Mouse (Mus musculus) heart, postnatal 0 days (tissue): Measurements from ENCODE around the gene Ptprj.
A peak's percentile ranks its signal among the peaks of the same experiment; 100 is the strongest.

ENCODE experiments used
- CTCF ChIP-seq: IDR thresholded peaks from 2 replicates; pipeline ENCODE4 v1.5.1; 2016; ENCODE audit warnings: antibody characterized with exemption, control low read depth, low read depth
- EP300 ChIP-seq: IDR thresholded peaks from 2 replicates; pipeline ENCODE4 v1.6.1; 2016; ENCODE audit warnings: antibody characterized with exemption, low read depth

DNA sequence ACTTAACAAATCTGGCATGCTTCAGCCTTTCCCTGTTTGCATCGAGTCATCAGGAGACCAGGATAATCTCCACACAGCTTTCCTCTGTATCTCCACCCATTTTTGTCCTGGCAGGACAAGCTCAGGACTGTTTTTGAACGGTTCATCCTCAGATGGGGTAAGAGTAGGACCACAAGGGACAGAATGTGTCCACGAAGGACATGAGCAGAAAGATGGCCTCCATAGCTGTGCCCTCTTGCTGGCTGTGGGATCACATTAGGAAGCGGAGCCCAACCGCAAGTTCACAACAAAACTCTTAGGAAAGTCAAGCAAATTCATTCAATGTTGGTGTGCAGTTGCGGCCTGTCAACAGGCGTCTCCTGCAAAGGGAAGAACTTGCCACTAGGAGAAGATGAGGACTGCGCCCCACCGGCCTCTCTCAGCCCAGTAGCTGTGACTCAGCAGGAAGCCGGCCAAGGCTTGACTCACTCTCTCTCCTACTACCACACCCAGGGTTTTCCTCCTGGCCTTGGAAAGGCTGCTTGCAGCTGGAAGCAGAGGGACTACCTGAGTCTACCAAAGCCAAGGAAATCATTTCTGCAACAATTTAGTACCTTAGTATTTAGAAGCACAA is 31.6 kb upstream of the Ptprj start:
- TF ChIP-seq EP300: no peak
- peak; percentile 8; the same call in 1 of the 2 replicates for TF ChIP-seq CTCF
